Mouse (Mus musculus): ENCODE results near the gene Slc6a20b.

DNA sequence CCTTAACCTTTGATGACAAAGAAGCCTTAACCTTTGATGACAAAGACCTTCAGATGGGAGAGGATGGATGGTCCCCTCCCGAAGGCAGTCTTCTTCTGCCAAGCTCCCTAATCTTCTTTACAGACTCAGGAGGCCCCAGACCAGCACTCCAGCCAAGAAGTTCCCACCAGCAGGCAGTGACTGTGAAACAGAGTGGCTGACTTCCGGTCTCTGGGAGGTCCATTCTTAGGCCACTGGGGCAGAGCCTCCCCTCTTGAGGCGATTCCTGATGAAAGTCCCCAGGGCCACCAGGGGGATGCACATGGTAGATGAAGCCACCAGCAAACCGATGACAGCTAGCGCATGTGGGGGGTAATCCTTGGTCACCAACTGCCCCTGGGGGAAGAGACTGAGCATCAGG, 4.4 kb upstream of the Slc6a20b start:
- TF ChIP-seq CTCF (IDR thresholded peaks at IDR 0.05; ENCODE audit: low read depth) (no peak), EP300 (IDR thresholded peaks at IDR 0.05; ENCODE audit: low read depth) (no peak)
